Comparison of ENCODE assay signal across 9 mouse cellular contexts in the genomic region with DNA sequence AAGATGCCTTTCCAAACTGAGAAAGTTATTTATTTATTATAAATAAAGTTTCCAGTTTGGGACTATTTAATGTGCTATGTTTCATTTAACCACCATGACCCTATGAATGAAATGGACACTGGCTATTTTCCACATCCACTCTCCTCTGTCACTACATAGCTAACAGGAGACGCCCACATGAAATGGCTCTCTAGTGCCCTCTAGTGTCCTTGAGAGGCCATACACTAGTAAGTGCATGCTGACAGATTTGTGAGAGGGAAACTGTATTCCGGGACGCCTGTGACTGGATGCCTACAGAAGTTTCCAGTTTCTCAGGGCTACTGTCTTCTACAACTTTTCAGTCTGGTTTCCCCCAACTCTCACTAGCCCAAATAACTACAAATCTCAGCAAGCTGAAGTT. TPM values are rescaled to one million over a fixed set of nuclear protein-coding genes. Genes with fewer than 3 reads are reported as not detected.
DNase-seq lines count a peak whose midpoint lies in the region; ATAC-seq and TF ChIP-seq lines count a peak whose summit lies in the region.
"Had no signal": no experiment of that assay in that cellular context is flagged by ENCODE, and none has a peak within 500 bp of the region (broad histone marks: within the 10 kb centered on the region; RNA-seq: fewer than 3 reads in every experiment).

No protein-coding gene starts in this region.

- no peak overlapping the region for H3K27ac ChIP-seq in kidney, embryonic 14.5 days (ENCODE audit: low read depth, low read length)
- H3K27ac ChIP-seq in thymus, adult 2 months (ENCODE audit: control insufficient read depth, insufficient read depth, low read length) = no peak overlapping the region
- H3K27ac ChIP-seq: macrophage had no signal

- peak; percentile 21 for DNase-seq in kidney, adult 11 months
- DNase-seq in adipocyte (ENCODE audit: low spot score) = peak; percentile 64
- peak; percentile 44 for DNase-seq in forelimb bud, embryonic 11.5 days (ENCODE audit: low read depth, low spot score)
- peak; percentile 27 to 57 for DNase-seq in lung, adult 18-20 months
- peak; percentile 24 for DNase-seq in thymus, adult 2 months

- H3K4me1 ChIP-seq in kidney, embryonic 14.5 days (ENCODE audit: control insufficient read depth, insufficient read depth, low read length) = no peaks in the 10 kb centered on the region
- 0 out of 2 replicates have a peak, but pooled peaks cover 4% of the 10 kb centered on the region for H3K4me1 ChIP-seq in E14TG2a.4 (replicated peaks; ENCODE audit: low read depth, low read length)
- H3K4me1 ChIP-seq in thymus, adult 2 months (replicated peaks; ENCODE audit: control insufficient read depth, insufficient read depth, low read length) = no peaks in the 10 kb centered on the region

- H3K9me3 ChIP-seq in kidney, embryonic 14.5 days (ENCODE audit: control insufficient read depth, low read length) = no peaks in the 10 kb centered on the region
- H3K9me3 ChIP-seq in E14TG2a.4 (ENCODE audit: low read length) = no peaks in the 10 kb centered on the region

- no peak overlapping the region for H3K4me2 ChIP-seq in kidney, embryonic 14.5 days (replicated peaks; ENCODE audit: low read depth, low read length)

- no peak overlapping the region for H3K9ac ChIP-seq in kidney, embryonic 14.5 days (ENCODE audit: low read depth, low read length)

- WGBS in kidney, embryonic 14.5 days = 38% methylated on average over 3 of the region's 3 CpGs
- WGBS in thymus, adult 2 months = 5% methylated on average over 3 of the region's 3 CpGs

- no peak overlapping the region for H3K4me3 ChIP-seq in kidney, embryonic 14.5 days (ENCODE audit: low read length)
- H3K4me3 ChIP-seq in E14TG2a.4 (replicated peaks; ENCODE audit: low read length) = no peak overlapping the region
- H3K4me3 ChIP-seq in thymus, adult 2 months (ENCODE audit: control insufficient read depth, insufficient read depth, low read length) = no peak overlapping the region
- H3K4me3 ChIP-seq: erythroblast, embryonic 14.5 days had no signal

- TF ChIP-seq CTCF in E14TG2a.4 (conservative IDR thresholded peaks at IDR 0.05; ENCODE audit: low read length) = peak; percentile 56
- TF ChIP-seq CTCF in thymus, adult 2 months (IDR thresholded peaks at IDR 0.05; ENCODE audit: borderline replicate concordance, control insufficient read depth, extremely low read depth, insufficient read depth, low read length, poor library complexity) = no peak

- no peak for ATAC-seq in kidney, embryonic 14.5 days (ENCODE audit: low FRiP score, low TSS enrichment)

- no peaks in the 10 kb centered on the region for H3K36me3 ChIP-seq in kidney, embryonic 14.5 days (ENCODE audit: control insufficient read depth, insufficient read depth, low read length)
- no peaks in the 10 kb centered on the region for H3K36me3 ChIP-seq in E14TG2a.4 (ENCODE audit: insufficient read depth, low read length)
- H3K36me3 ChIP-seq in thymus, adult 2 months (ENCODE audit: control insufficient read depth, insufficient read depth, low read length) = no peaks in the 10 kb centered on the region

- TF ChIP-seq POLR2A in thymus, adult 2 months (IDR thresholded peaks at IDR 0.05; ENCODE audit: control insufficient read depth, extremely low read depth, insufficient read depth, low read length, poor library complexity) = no peak

- no peaks in the 10 kb centered on the region for H3K27me3 ChIP-seq in kidney, embryonic 14.5 days (ENCODE audit: control insufficient read depth, insufficient read depth, low read length)
- H3K27me3 ChIP-seq in E14TG2a.4 (ENCODE audit: insufficient read depth, low read length) = peaks cover 8% of the 10 kb centered on the region; the same call in 1 of the 2 replicates
- no peaks in the 10 kb centered on the region for H3K27me3 ChIP-seq in thymus, adult 2 months (ENCODE audit: control insufficient read depth, insufficient read depth, low read length)

RNA-seq across cellular contexts. Expression of gene Akap14, which starts 1.6 kb away (rescaled TPM):
- 0.23 TPM in 1 of 2 replicates, not detected in the other for polyA plus RNA-seq in kidney, embryonic 14.5 days (2014; fragmentation: Nextera tagmentation; extraction: Ambion mirVana)
- 0.06 and 0.13 TPM in 2 replicates for polyA plus RNA-seq in thymus, adult 2 months (2012; rRNA removed)
- polyA plus RNA-seq: erythroblast, embryonic 14.5 days; macrophage had no signal

RNA-seq across cellular contexts. Expression of gene Ndufa1, which starts 23.9 kb away (rescaled TPM):
- polyA plus RNA-seq in kidney, embryonic 14.5 days (2014; fragmentation: Nextera tagmentation; extraction: Ambion mirVana) = 410 and 565 TPM in 2 replicates
- 224 and 326 TPM in 2 replicates for polyA plus RNA-seq in thymus, adult 2 months (2012; rRNA removed)

RNA-seq across cellular contexts. Expression of gene Rnf113a1, which starts 24.0 kb away (rescaled TPM):
- polyA plus RNA-seq in kidney, embryonic 14.5 days (2014; fragmentation: Nextera tagmentation; extraction: Ambion mirVana) = 8.5 and 11.3 TPM in 2 replicates
- 3.9 and 4.1 TPM in 2 replicates for polyA plus RNA-seq in thymus, adult 2 months (2012; rRNA removed)

RNA-seq across cellular contexts. Expression of gene Nkap, which starts 40.5 kb away (rescaled TPM):
- polyA plus RNA-seq in kidney, embryonic 14.5 days (2014; fragmentation: Nextera tagmentation; extraction: Ambion mirVana) = 21.1 and 21.5 TPM in 2 replicates
- 5.9 and 6.8 TPM in 2 replicates for polyA plus RNA-seq in thymus, adult 2 months (2012; rRNA removed)

RNA-seq across cellular contexts. Expression of gene Gm9, which starts 43.8 kb away (rescaled TPM):
- not detected in 2 replicates for polyA plus RNA-seq in kidney, embryonic 14.5 days (2014; fragmentation: Nextera tagmentation; extraction: Ambion mirVana)
- not detected in 2 replicates for polyA plus RNA-seq in thymus, adult 2 months (2012; rRNA removed)
- polyA plus RNA-seq: erythroblast, embryonic 14.5 days; macrophage had no signal
